Mouse (Mus musculus): ENCODE measurements around the gene Pprc1. TPM values are rescaled to one million over a fixed set of nuclear protein-coding genes. Genes with fewer than 3 reads are reported as not detected.

The Pprc1 gene
- polyA plus RNA-seq, 1 experiment: 3.9 TPM

- peak overlapping the region; percentile 19 for H3K27ac ChIP-seq (replicated peaks; ENCODE audit: low read depth, low read length)
- 0 out of 2 replicates have a peak overlapping the region, but pooled peaks have one; percentile 2 for H3K4me3 ChIP-seq (ENCODE audit: insufficient read depth, low read depth, low read length)
- H3K4me1 ChIP-seq (ENCODE audit: control insufficient read depth, insufficient read depth, insufficient read length, low read length): peaks cover 25% of the 10 kb centered on the region
Observed at GRCm38 (mm10) chr19:46041299-46041932, 3.3 kb upstream of the Pprc1 start.

GRCm38 (mm10) chr19:46041933-46042475 lies 2.7 kb upstream of the Pprc1 start:
- Histone ChIP-seq H3K4me1 (ENCODE audit: control insufficient read depth, insufficient read depth, insufficient read length, low read length) (peaks cover 25% of the 10 kb centered on the region), H3K4me3 (ENCODE audit: insufficient read depth, low read depth, low read length) (no peak overlapping the region), H3K27ac (replicated peaks; ENCODE audit: low read depth, low read length) (no peak overlapping the region; the same call in none of the 2 replicates)

GRCm38 (mm10) chr19:46042476-46043011 lies 2.1 kb upstream of the Pprc1 start:
- peaks cover 25% of the 10 kb centered on the region for H3K4me1 ChIP-seq (ENCODE audit: control insufficient read depth, insufficient read depth, insufficient read length, low read length)
- H3K4me3 ChIP-seq (ENCODE audit: insufficient read depth, low read depth, low read length): peak overlapping the region; percentile 3; the same call in 1 of the 2 replicates
- no peak overlapping the region; the same call in 1 of the 2 replicates for H3K27ac ChIP-seq (replicated peaks; ENCODE audit: low read depth, low read length)

GRCm38 (mm10) chr19:46043380-46043779 lies 1.3 kb upstream of the Pprc1 start:
- Histone ChIP-seq H3K4me1 (ENCODE audit: control insufficient read depth, insufficient read depth, insufficient read length, low read length) (peaks cover 25% of the 10 kb centered on the region), H3K4me3 (ENCODE audit: insufficient read depth, low read depth, low read length) (peak overlapping the region; percentile 3; the same call in 1 of the 2 replicates), H3K27ac (replicated peaks; ENCODE audit: low read depth, low read length) (no peak overlapping the region)

GRCm38 (mm10) chr19:46044993-46045695 lies 458 bp downstream of the Pprc1 start, which contains the start of gene Ldb1:
Gene Ldb1, minus strand, starts transcription at chr19:46045214.
- peaks cover 23% of the 10 kb centered on the region for H3K4me1 ChIP-seq (ENCODE audit: control insufficient read depth, insufficient read depth, insufficient read length, low read length)
- H3K4me3 ChIP-seq (ENCODE audit: insufficient read depth, low read depth, low read length): peak within 1 kb of the TSS; percentile 95
- peak within 1 kb of the TSS; percentile 95 for H3K27ac ChIP-seq (replicated peaks; ENCODE audit: low read depth, low read length)

GRCm38 (mm10) chr19:46045696-46046311 lies 1.1 kb downstream of the Pprc1 start:
- Histone ChIP-seq H3K27ac (replicated peaks; ENCODE audit: low read depth, low read length) (peak overlapping the region; percentile 95), H3K4me1 (ENCODE audit: control insufficient read depth, insufficient read depth, insufficient read length, low read length) (peaks cover 20% of the 10 kb centered on the region), H3K4me3 (ENCODE audit: insufficient read depth, low read depth, low read length) (peak overlapping the region; percentile 95)

GRCm38 (mm10) chr19:46046621-46047025 lies 1.9 kb downstream of the Pprc1 start:
- Histone ChIP-seq H3K4me3 (ENCODE audit: insufficient read depth, low read depth, low read length) (peak overlapping the region; percentile 40; the same call in 1 of the 2 replicates), H3K27ac (replicated peaks; ENCODE audit: low read depth, low read length) (peak overlapping the region; percentile 87), H3K4me1 (ENCODE audit: control insufficient read depth, insufficient read depth, insufficient read length, low read length) (peaks cover 15% of the 10 kb centered on the region)

- no peak overlapping the region for H3K27ac ChIP-seq (replicated peaks; ENCODE audit: low read depth, low read length)
- H3K4me1 ChIP-seq (ENCODE audit: control insufficient read depth, insufficient read depth, insufficient read length, low read length): peaks cover 10% of the 10 kb centered on the region
- no peak overlapping the region for H3K4me3 ChIP-seq (ENCODE audit: insufficient read depth, low read depth, low read length)
Observed at GRCm38 (mm10) chr19:46047426-46047825, 2.7 kb downstream of the Pprc1 start.

- H3K4me1 ChIP-seq (ENCODE audit: control insufficient read depth, insufficient read depth, insufficient read length, low read length): no peaks in the 10 kb centered on the region
- H3K4me3 ChIP-seq (ENCODE audit: insufficient read depth, low read depth, low read length): no peak overlapping the region
- H3K27ac ChIP-seq (replicated peaks; ENCODE audit: low read depth, low read length): no peak overlapping the region
Observed at GRCm38 (mm10) chr19:46049129-46049528, 4.4 kb downstream of the Pprc1 start.

GRCm38 (mm10) chr19:46050462-46050861 lies 5.8 kb downstream of the Pprc1 start:
- Histone ChIP-seq H3K27ac (replicated peaks; ENCODE audit: low read depth, low read length) (no peak overlapping the region), H3K4me1 (ENCODE audit: control insufficient read depth, insufficient read depth, insufficient read length, low read length) (no peaks in the 10 kb centered on the region), H3K4me3 (ENCODE audit: insufficient read depth, low read depth, low read length) (no peak overlapping the region)

- Histone ChIP-seq H3K27ac (replicated peaks; ENCODE audit: low read depth, low read length) (peak overlapping the region; percentile 59), H3K4me3 (ENCODE audit: insufficient read depth, low read depth, low read length) (peak overlapping the region; percentile 67), H3K4me1 (ENCODE audit: control insufficient read depth, insufficient read depth, insufficient read length, low read length) (peaks cover 5% of the 10 kb centered on the region; the same call in 1 of the 2 replicates)
Observed at GRCm38 (mm10) chr19:46055752-46056387, 11.2 kb downstream of the Pprc1 start.

- Histone ChIP-seq H3K4me1 (ENCODE audit: control insufficient read depth, insufficient read depth, insufficient read length, low read length) (peaks cover 5% of the 10 kb centered on the region; the same call in 1 of the 2 replicates), H3K27ac (replicated peaks; ENCODE audit: low read depth, low read length) (peak overlapping the region; percentile 86), H3K4me3 (ENCODE audit: insufficient read depth, low read depth, low read length) (peak overlapping the region; percentile 87)
Observed at GRCm38 (mm10) chr19:46056388-46056946, 11.8 kb downstream of the Pprc1 start.

GRCm38 (mm10) chr19:46056947-46057607 lies 12.4 kb downstream of the Pprc1 start:
- peak overlapping the region; percentile 86 for H3K27ac ChIP-seq (replicated peaks; ENCODE audit: low read depth, low read length)
- peak overlapping the region; percentile 87 for H3K4me3 ChIP-seq (ENCODE audit: insufficient read depth, low read depth, low read length)
- peaks cover 5% of the 10 kb centered on the region; the same call in 1 of the 2 replicates for H3K4me1 ChIP-seq (ENCODE audit: control insufficient read depth, insufficient read depth, insufficient read length, low read length)

- peaks cover 5% of the 10 kb centered on the region; the same call in 1 of the 2 replicates for H3K4me1 ChIP-seq (ENCODE audit: control insufficient read depth, insufficient read depth, insufficient read length, low read length)
- H3K27ac ChIP-seq (replicated peaks; ENCODE audit: low read depth, low read length): no peak overlapping the region
- no peak overlapping the region for H3K4me3 ChIP-seq (ENCODE audit: insufficient read depth, low read depth, low read length)
Observed at GRCm38 (mm10) chr19:46058466-46058865, 13.8 kb downstream of the Pprc1 start.
